Mouse (Mus musculus) heart, postnatal 25 days (tissue): ENCODE measurements at regions not wholly inside any gene's neighbourhood (a gene's known extent, or its start where the extent isn't known, plus 50 kb on each side); places are given as distances from the start of the nearest gene placed in this dataset.
"Not testable (repeated sequence)": the region's sequence is repeated elsewhere in the genome, so short reads cannot be mapped to it uniquely, and the experiment has no call there.

Experiments
- DNase-seq: peaks from one replicate; pipeline ENCODE4 v3.0.0; 2022; ENCODE audit warnings: low spot score
- intact Hi-C: fragments of 180-260 bp; cut with DNase I; formaldehyde crosslinking; loops from one replicate; pipeline ENCODE4 v1.15.1; 2025

DNA sequence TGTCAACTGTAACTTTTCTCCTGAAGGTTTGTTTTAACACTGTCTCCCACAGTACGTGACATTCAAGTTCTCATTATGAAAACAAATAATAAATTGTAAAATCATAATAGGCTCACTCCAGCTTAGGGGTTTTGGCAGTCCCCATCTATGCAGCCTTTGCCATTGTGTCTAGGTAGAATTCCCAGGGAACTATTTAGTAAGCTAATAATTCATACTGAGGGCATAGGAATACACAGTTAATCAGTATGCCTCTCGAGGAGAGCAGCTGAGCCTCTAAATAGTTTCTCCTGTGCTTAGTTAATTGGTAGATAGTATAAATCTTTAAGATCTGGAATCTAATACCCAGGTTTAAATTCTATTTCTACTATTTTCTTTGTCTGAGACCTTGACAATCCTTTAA, 191.7 kb downstream of the Tprg start:
- no peak for DNase-seq
- intact Hi-C loops, result no loop called here

DNA sequence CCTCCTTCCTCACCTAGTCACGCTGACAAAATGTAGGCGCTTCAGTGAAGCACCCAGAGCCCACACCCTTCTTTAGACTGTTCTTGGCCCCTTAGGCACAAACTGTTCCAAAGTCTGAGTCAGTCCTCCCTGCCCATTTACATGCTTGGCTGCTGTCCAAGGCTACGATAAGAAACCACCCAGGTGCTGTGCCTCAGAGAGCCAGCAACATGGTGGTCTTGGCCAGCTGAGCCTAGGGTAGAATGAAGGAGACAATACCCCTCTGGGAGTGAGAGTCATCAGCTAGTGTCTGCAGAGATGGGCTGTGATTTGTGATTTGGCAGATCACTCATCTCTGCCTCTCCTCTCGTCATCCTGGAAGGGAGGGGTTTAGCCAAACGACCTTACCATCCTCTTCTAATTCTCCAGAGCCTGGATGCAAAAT, 197.2 kb downstream of the Tprg start:
- intact Hi-C loops, result no loop called here
- peak; percentile 3 for DNase-seq

- intact Hi-C loops, result no loop called here
- DNase-seq, result no peak
Measured at GRCm38 (mm10) chr16:25485007-25485406, 198.4 kb downstream of the Tprg start.

DNA sequence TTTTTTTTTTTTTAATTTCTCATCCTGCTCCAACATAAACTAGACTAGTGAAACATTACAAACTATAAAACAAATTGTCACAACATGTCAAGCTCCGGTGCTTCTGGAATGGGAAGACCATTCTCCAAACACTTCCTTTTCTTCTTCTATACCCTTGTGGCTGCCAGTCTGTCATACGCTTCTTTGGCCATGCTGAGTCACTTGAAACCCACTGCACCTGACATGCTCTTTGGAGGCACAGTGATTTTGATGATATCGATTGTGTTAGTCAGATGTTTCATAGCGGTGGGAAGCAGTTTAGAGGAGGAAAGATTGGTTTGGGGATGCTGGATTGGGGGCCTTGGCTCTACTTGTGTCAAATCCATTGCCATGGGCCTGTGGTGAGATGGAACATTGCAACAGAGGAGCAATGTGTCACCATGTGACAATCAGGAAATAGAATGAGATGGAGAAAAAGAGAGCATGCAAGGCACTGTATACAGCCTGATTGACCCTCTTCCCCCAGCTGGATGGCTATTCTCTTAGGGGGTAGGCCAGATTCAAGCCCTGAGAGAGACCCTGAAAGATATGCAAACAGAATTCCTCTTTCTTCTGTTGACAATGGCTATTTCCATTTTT, 197.0 kb upstream of the Trp63 start:
- DNase-seq, result no peak
- intact Hi-C loops, result no loop called here

DNA sequence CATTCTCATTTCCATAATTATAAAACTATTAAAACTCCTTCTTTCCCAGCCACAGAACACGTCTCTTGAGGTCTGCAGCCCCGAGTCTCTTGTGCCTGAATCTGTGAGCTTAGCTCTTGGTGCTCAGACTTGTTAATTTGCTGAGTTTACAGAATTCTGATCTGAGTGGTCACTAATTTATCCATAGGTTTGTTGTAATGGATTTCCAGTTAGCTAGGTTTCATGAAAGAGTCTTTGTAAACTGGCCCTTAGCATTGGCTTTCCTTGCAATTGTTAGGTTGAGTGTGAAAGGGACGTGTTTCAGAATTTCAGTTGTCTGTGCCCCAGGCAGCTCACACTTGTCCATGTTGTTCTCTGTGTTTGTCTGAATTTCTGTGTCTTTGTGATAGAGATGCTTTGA, 192.7 kb upstream of the Trp63 start:
- intact Hi-C loops, result no loop called here

DNA sequence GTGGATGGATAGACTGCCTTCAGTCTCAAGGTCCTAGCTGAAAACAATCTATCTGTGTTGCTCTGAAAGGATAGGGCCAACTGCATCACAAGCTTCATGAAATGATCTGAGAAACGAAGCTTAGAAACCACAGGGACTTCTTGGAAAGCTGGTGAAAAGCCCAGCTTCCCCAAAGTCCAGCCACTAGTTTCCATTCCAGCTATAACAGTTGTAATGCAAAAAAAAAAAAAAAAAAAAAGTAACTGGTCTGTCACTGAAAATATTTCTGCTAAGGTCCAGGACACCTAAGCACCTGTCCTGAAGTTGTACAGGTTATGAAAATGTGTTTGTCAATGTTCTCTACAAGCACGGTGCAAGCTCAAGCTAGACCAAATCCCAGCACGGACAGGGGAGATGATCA, 189.4 kb upstream of the Trp63 start:
- DNase-seq, result no peak
- intact Hi-C loops, result no loop called here

More for the DNA sequence above, 192.7 kb upstream of the Trp63 start:
- DNase-seq, result no peak

DNA sequence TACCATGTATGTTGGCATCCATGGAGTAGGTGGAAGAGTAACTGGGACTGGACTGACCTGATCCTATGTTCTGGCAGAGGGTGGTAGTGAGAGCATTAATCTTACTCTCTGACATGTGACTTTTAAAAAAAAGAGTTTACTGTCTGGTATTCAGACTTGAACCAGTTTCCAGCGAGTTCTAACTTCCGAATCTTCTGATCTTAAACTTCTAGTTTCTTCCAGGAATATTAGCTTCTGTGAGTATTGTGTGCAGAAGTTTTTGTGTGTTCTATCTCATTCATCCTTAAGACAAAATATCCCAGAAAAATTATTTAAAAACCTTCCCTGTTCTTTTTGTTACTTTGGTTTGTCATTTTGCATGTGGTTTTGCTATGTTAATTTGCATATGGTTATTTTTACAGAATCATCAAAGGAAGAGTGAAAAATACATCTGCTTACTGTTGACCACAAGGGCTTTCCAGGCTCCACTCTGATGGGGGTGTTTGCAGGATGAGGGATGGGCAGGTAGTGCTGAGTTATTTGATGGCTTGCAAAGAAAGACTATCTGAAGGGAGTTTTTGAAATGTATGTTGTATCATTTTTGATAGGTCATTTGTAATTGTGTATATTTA, 187.9 kb upstream of the Trp63 start:
- DNase-seq, result no peak
- intact Hi-C loops, result no loop called here

- intact Hi-C loops, result no loop called here
- no peak for DNase-seq
Measured at GRCm38 (mm10) chr16:25504829-25505228, 178.7 kb upstream of the Trp63 start.

GRCm38 (mm10) chr16:25517114-25517868, 166.3 kb upstream of the Trp63 start:
- intact Hi-C loops, result no loop called here
- DNase-seq, result no peak

DNA sequence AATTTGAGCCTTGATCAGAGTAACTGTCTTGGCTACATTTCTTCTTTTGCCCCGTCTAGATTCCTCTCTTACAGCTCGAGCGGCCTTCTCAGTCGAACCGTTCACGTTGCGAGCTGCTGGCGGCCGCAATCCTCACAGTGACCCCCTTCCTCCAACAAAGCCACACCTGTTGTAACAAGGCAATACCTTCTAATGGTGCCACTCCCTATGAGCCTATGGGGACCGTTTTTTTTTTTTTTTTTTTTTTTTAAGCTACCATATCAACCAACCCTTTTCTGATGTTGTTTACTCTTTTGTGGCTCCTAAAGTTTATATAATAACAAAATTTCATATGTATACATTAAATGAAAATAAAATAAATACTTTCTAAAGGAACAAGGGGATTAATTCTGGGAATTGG, 160.4 kb upstream of the Trp63 start:
- intact Hi-C loops, DNase-seq: not testable (repeated sequence)

- no peak for DNase-seq
- intact Hi-C loops, result no loop called here
Measured at GRCm38 (mm10) chr16:25523621-25524020, 159.9 kb upstream of the Trp63 start.

GRCm38 (mm10) chr16:25527850-25528249, 155.7 kb upstream of the Trp63 start:
- DNase-seq, result no peak
- intact Hi-C loops, result no loop called here

DNA sequence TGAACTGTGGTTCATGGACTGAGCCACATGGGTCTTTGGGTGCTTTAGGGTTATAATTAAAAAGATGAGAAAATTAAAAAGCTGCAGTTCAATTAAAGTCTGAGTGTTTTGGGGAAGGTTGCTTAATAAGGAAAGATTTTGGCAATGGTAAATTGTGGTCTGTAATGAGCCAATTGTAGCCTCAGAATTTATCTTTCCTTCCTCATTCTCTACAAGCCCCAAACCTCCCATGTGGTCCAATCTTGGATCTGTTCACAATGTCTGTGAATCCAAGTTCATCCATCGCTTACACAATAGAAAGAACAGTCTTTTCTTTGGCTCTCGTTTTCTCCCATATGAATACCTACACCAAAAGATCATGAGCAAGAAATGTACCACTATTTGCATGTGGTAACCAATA, 155.2 kb upstream of the Trp63 start:
- intact Hi-C loops, result no loop called here
- DNase-seq, result no peak

- intact Hi-C loops, result no loop called here
- no peak for DNase-seq
Measured at GRCm38 (mm10) chr16:25529681-25530080, 153.9 kb upstream of the Trp63 start.

- intact Hi-C loops, result no loop called here
- no peak for DNase-seq
Measured at GRCm38 (mm10) chr16:25531761-25532336, 151.7 kb upstream of the Trp63 start.

DNA sequence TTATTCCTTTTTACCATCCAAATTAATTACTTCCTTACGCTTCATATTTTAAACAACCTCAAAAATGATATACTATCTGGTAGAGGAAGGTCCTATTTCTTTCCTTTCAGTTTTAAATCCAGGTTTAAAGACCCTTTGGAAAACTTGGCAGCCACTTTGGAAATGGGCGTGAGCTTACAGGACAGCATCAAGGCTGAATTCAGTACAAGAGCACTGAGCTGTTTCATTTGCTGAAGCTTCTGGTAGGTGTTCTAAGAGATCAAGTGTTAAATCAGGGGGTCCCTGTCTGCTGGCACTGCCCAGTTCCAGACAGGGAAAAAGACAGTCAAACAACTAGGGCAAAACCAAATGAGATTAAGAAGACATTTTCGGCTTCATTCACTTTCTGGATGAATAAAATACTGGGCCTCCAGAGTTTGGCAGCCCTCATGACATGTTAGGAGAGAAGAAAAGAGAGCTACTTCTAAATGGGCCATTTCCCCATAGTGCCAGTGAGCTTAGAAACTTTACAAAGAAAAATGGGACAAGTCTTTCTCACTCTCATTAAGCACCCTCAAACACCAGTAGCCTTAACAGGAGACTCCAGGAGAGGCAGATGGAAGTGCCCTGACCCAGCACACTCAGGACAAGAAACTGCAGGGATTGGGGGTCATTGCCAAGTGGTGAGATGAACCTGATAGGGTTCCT, 150.9 kb upstream of the Trp63 start:
- no peak for DNase-seq
- intact Hi-C loops, result no loop called here

DNA sequence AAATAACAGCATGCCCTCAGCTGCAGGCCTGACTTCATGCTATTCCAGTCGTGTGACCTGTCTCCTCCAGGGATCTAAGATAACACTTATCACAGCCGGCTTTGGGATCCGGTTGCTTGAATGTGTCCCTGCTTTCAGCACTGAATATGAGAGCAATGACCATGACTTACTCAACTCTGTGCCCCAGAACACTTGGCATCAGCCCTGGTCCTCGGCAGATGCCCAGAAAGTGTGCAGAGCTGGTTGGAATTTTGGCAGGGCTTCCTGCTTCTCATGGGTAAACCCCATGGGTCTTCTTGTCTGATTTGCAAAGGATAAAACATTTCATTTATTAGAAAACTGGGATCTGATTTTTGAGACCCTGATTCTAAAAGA, 150.4 kb upstream of the Trp63 start:
- no peak for DNase-seq
- intact Hi-C loops, result no loop called here

DNA sequence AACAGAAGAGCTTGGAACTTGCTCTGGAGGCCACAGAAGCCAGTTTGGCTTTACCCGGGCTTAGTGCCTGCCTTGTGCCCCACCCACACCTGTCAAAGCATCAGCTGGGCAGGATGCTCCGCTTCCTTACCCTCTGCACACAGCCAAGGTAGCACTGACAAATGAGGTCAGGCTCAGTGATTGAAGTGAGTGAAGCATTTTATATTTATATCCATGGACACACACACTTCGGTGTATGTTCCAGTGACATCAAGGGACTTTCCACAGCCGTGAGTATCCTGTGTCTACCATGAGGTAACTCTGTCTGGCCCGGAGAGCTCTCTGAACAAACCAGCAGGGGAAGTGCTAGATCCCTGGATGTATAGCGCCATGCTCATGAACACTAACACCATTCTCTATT, 147.0 kb upstream of the Trp63 start:
- DNase-seq, result no peak
- intact Hi-C loops, result no loop called here

DNA sequence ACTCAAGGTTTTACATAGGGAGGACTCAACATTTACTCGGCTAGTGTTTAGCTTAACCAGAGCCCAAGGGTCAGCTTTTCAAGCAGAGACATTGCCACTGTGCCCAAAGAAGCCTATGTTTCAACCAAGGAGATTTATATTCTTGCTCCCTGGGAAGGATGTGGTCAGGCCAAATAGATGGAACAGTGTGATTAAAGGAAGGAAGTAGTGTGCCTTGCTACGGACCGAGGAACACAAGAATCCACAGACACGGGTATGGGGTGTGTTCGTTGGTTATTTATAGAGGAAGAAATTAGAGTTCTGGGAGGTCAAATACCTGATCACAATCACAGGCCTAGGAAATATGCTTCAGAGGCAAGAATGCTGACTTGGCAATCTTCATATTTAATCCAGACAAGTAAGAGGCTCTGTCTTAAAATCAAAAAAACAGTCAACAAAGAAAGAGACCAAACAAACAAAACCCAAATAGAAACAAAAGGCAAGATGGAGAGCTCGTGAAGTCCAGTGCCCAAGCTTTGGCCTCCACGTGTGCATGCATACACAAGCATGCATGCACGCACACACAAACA, 133.9 kb upstream of the Trp63 start:
- intact Hi-C loops, result no loop called here
- DNase-seq, result no peak

DNA sequence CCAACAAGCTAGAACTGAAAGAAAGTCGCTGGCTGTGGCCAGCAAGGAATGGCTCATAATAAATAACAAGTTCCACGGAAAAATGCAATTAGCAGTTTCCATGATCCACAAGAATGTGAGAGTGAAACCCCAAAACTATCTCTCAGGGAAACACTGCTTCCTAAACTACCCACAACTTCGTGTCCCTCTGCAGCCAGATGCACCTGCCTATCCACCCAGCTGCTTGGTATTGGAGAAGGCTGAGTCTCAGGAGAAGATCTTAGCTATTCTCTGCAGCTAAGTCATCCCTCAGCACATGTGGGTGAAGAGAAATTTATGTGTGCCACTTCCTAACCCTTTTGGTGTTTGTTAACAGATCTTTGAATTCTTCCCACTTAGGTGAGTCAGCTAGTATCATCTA, 126.4 kb upstream of the Trp63 start:
- DNase-seq, result no peak
- intact Hi-C loops, result no loop called here
